Mouse (Mus musculus) kidney, embryonic 15.5 days (tissue): Measurements from ENCODE around the gene Cabcoco1. TPM values are rescaled to one million over a fixed set of nuclear protein-coding genes. Genes with fewer than 3 reads are reported as not detected.

Experiments used
- ATAC-seq: fragments of 200-750 bp; cut with Nextera tagmentation; replicated peaks from 2 replicates; pipeline ENCODE4 v1.8.0; 2017; ENCODE audit warnings: moderate TSS enrichment; ENCODE audit not compliant: low FRiP score
- H3K27ac ChIP-seq: fragments of 300-500 bp; sonication (generic); 2 replicates; pipeline ENCODE4 v1.5.1; 2015; ENCODE audit warnings: mild to moderate bottlenecking, inconsistent platforms
- H3K27me3 ChIP-seq: fragments of 300-500 bp; sonication (generic); 2 replicates; pipeline ENCODE4 v1.6.1; 2015; ENCODE audit warnings: inconsistent platforms
- H3K36me3 ChIP-seq: fragments of 300-500 bp; sonication (generic); 2 replicates; pipeline ENCODE4 v1.6.1; 2015; ENCODE audit warnings: inconsistent platforms
- H3K4me1 ChIP-seq: fragments of 300-500 bp; sonication (generic); 2 replicates; pipeline ENCODE4 v1.6.1; 2015; ENCODE audit warnings: inconsistent platforms
- H3K4me2 ChIP-seq: fragments of 300-500 bp; sonication (generic); 2 replicates; pipeline ENCODE4 v1.6.1; 2015; ENCODE audit warnings: moderate library complexity, mild to moderate bottlenecking, inconsistent platforms
- H3K4me3 ChIP-seq: fragments of 300-500 bp; sonication (generic); replicated peaks from 2 replicates; pipeline ENCODE4 v1.5.1; 2015; ENCODE audit warnings: mild to moderate bottlenecking, inconsistent platforms
- H3K9ac ChIP-seq: fragments of 300-500 bp; sonication (generic); 2 replicates; pipeline ENCODE4 v1.6.1; 2015; ENCODE audit warnings: mild to moderate bottlenecking, inconsistent platforms
- H3K9me3 ChIP-seq: fragments of 300-500 bp; sonication (generic); replicated peaks from 2 replicates; pipeline ENCODE4 v1.6.1; 2016; ENCODE audit warnings: inconsistent platforms
- WGBS: fragments of 180-500 bp; shearing (Covaris S2); methylation state at CpG from one replicate; pipeline ENCODE4 v1.1.7; 2015; ENCODE audit warnings: mixed read lengths; 5-methylcytosine and 5-hydroxymethylcytosine counted together
- polyA plus RNA-seq: library from polyadenylated mRNA; unstranded; fragments of >200 nt; fragmentation: Nextera tagmentation; extraction: Ambion mirVana; gene quantifications from 2 replicates; pipeline ENCODE4 v1.2.1, GENCODE M21; 2015

Gene Cabcoco1
- polyA plus RNA-seq, 1 experiment from 2014 or later = 6.4 TPM

DNA sequence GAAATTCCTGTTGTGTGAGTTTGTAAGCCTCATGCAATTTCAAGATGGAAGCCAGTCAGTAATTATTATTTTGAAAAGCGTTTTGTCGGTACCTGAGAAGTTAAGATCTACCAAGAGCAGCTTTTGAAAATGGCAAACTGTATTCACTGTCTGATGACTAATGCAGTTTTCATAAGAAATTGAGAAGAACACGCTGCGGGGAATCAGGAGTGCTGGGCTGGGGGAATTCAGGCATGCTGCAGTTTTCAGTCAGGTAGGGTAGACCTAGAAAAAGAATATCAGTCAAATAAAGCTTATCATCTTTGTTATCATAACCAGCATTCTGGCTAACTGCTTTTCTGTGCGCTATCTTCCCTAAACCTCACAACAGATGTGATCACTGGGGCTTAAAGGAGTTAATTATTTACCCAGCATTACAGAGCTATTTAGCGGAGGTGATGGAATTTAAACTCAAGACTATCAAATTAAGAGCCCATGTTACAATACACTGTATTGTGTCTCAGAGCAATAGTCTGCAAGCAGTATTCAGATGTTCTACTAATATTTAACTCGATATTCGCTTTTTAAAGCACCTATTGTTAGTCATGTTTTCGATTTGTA, 9.1 kb upstream of the Cabcoco1 start:
- Histone ChIP-seq H3K9ac (no peak overlapping the region), H3K4me1 (0 out of 2 replicates have a peak, but pooled peaks cover 7% of the 10 kb centered on the region), H3K27ac (peak overlapping the region; percentile 86), H3K9me3 (no peaks in the 10 kb centered on the region), H3K36me3 (no peaks in the 10 kb centered on the region), H3K4me2 (0 out of 2 replicates have a peak overlapping the region, but pooled peaks have one; percentile 18), H3K27me3 (no peaks in the 10 kb centered on the region), H3K4me3 (no peak overlapping the region)
- 64% methylated on average over 9 of the region's 9 CpGs for WGBS
- ATAC-seq = peak; percentile 92

DNA sequence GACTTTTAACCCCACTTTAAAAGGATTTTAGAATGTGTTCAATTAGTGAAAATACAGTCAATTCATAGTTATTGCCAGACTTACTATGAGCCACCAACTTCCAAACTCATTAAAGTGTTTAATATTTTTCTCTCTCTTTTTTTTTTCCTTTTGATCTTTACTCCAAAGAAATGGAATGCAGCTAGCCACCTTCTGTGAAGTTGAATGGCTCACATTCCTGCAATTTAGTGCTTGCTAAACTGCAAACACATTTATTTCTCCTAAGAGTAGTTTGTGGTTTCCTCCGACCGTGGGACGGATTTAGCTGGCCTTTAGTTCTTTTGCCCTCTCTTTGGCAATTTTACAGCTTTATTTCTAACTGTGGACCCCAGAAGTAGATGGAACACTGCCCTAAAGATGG, 1.4 kb upstream of the Cabcoco1 start:
- no peaks in the 10 kb centered on the region for H3K36me3 ChIP-seq
- peak overlapping the region; percentile 86; the same call in 1 of the 2 replicates for H3K27ac ChIP-seq
- 48% methylated on average over 3 of the region's 3 CpGs for WGBS
- no peak overlapping the region for H3K4me2 ChIP-seq
- H3K4me1 ChIP-seq = peaks cover 23% of the 10 kb centered on the region
- no peaks in the 10 kb centered on the region for H3K9me3 ChIP-seq
- H3K9ac ChIP-seq = no peak overlapping the region
- H3K27me3 ChIP-seq = no peaks in the 10 kb centered on the region
- ATAC-seq = no peak
- no peak overlapping the region for H3K4me3 ChIP-seq

DNA sequence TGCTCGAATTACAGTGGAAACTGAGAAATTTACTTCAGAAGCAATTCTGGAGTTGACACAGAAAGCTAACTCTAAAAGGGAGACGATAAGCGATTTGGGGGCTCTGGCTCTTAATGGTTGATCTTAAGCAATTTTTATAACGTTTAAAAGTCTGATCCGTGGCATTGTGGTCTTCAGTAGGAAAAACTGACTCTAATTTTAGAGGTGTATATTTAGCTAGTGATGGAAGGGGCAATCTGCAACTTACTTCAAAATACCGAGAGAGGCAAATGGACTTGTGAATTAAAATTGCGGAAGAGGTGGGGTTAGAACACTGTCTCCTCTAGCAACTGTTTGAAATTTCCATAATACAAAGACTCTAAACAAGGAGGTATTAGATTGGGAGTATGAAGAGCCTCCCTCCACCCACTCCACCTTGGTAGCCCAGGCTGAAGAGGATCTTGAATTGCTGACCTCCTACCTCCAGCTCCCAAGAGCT, 286 bp upstream of the Cabcoco1 start:
- ATAC-seq = no peak
- peak overlapping the region; percentile 32; the same call in 1 of the 2 replicates for H3K9ac ChIP-seq
- no peaks in the 10 kb centered on the region for H3K9me3 ChIP-seq
- no peaks in the 10 kb centered on the region for H3K36me3 ChIP-seq
- peak overlapping the region; percentile 74 for H3K4me2 ChIP-seq
- H3K27me3 ChIP-seq = no peaks in the 10 kb centered on the region
- H3K4me3 ChIP-seq = peak overlapping the region; percentile 49
- H3K27ac ChIP-seq = peak overlapping the region; percentile 86
- WGBS = 34% methylated on average over 7 of the region's 7 CpGs
- H3K4me1 ChIP-seq = peaks cover 23% of the 10 kb centered on the region

DNA sequence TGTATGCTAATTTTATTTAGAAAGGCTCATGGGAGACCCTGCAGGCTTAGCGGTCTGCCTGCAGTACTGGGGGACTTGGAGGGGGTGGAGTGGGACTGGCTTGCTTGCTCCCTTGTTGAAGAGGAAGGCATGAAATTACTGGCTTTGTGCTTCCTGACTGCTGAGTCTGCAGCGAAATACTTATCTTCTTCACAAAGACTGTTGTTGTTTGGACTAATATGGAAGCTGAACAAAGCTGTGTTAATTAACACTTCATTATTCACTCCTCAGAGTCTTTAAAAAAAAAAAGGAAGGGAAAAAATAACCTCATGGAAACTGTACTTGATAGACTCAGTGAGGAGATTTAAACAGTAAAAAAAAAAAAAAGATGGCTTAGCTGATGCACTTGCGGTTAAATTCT, 1.1 kb downstream of the Cabcoco1 start:
- peak overlapping the region; percentile 74; the same call in 1 of the 2 replicates for H3K4me2 ChIP-seq
- H3K9ac ChIP-seq = no peak overlapping the region
- 71% methylated on average over 3 of the region's 3 CpGs for WGBS
- no peak overlapping the region for H3K27ac ChIP-seq
- ATAC-seq = no peak
- no peaks in the 10 kb centered on the region for H3K27me3 ChIP-seq
- H3K4me3 ChIP-seq = no peak overlapping the region
- no peaks in the 10 kb centered on the region for H3K36me3 ChIP-seq
- no peaks in the 10 kb centered on the region for H3K9me3 ChIP-seq
- H3K4me1 ChIP-seq = peaks cover 23% of the 10 kb centered on the region

DNA sequence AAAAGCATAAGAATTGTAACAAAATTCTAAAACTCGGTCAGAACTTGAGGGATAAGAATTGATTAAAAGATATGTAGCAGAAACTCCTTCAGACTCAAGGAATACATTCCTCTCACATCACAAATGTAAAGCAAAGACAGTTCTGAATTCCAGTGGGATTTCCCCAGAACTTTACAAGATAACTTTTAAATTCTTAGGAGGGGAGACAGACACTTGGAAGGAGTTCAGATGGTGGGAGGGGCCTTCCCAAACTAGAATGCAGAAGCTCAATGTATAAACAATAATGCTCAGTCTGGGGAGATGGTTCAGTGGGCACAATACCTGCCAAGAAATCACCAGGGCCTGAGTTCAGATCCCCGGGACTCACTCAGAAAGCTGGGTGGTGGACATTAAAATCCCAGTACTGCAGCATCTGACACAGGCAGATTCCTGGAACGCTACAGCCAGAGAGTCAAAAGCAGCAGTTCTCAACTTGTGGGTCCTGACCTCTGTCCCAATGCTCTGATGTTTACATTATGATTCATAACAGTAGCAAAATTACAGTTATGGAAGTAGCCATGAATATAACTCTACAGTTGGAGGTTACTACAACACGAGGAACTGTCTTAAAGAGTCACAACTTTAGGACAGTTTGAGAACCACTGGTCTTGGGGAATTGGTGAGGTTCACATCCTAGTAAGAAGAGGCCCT, 4.3 kb downstream of the Cabcoco1 start:
- H3K9me3 ChIP-seq = no peaks in the 10 kb centered on the region
- H3K27me3 ChIP-seq = no peaks in the 10 kb centered on the region
- H3K4me1 ChIP-seq = peaks cover 17% of the 10 kb centered on the region
- no peak overlapping the region for H3K4me2 ChIP-seq
- H3K27ac ChIP-seq = no peak overlapping the region
- no peak overlapping the region for H3K9ac ChIP-seq
- H3K4me3 ChIP-seq = no peak overlapping the region
- no peak for ATAC-seq
- no peaks in the 10 kb centered on the region for H3K36me3 ChIP-seq
- WGBS = 66% methylated on average over 4 of the region's 4 CpGs

DNA sequence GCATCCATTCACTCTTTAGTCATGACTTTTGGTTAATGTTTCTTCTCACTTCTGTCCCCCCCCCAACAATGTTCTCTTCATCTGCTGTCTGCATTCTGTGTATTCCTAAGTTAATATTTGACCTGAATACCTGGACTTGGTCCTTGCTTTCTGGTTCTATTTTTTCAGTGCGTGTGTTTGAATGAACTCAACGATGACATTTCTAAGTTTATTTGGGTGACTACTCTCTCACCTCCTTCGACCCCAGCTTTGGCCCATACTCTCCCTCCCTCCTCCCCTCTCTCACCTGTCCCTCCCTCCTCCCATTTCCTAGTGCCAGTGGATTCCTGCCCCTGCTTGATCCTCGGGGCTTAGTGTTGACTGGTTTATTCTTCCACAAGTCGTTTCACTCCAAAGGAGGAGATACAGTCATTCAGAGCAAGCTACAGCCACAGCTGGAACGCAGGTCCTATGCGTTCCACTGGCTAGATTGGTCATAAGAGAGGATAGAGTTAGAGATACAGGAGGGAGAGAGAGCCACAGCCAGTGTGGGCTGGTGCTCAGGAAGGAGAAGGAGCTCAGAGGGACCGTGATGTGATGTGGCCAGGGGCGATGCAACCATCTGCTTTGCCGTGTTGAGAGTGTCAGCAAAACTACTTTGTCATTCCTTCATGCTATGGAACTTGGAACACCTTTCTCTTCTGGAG, 12.2 kb downstream of the Cabcoco1 start:
- Histone ChIP-seq H3K36me3 (no peaks in the 10 kb centered on the region), H3K27me3 (no peaks in the 10 kb centered on the region), H3K9me3 (no peaks in the 10 kb centered on the region), H3K27ac (0 out of 2 replicates have a peak overlapping the region, but pooled peaks have one; percentile 1), H3K4me1 (peaks cover 9% of the 10 kb centered on the region), H3K4me3 (no peak overlapping the region), H3K4me2 (no peak overlapping the region), H3K9ac (no peak overlapping the region)
- 60% methylated on average over 10 of the region's 10 CpGs for WGBS
- peak; percentile 69 for ATAC-seq

DNA sequence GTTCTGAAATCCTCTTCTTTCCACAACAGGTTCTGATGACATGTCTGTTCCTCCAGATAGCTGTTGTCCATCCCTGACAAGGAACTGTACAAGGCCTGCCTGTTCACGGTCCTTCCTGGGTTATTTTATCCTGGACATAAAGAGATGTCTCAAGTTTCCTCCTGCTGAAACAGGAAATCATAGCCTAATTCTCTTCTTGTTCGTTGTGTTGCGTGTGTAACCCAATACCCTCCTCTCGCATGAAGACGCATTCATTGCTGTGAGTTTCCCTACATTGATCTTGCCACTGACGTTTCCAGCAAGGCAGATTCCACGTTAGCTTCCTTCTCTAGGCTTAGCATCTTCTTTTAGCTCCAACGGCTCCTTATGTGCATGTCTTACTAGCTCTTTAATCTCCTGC, 12.7 kb downstream of the Cabcoco1 start:
- WGBS = 19% methylated on average over 8 of the region's 8 CpGs
- H3K4me1 ChIP-seq = peaks cover 9% of the 10 kb centered on the region
- 0 out of 2 replicates have a peak overlapping the region, but pooled peaks have one; percentile 1 for H3K27ac ChIP-seq

DNA sequence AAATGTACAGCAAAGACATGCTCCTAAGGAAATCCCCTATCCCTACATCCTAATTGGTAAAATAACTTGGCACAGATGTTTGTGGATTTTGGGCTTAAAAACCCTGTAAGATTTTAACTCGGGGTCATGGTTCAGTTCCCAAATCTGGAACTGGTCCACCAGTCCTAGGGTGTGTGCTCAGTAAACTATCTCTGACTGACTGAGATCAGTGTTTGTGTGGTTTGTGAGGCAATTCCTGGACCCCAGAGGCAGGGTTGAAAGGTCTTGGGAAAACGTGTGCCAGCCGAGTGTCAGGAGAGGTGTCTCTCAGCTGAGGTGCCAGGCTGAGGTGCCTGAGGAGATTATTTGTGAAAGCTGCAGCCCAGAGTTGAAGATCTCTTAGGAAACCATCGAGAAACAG, 19.6 kb downstream of the Cabcoco1 start:
- H3K4me2 ChIP-seq = no peak overlapping the region
- ATAC-seq = no peak
- H3K36me3 ChIP-seq = no peaks in the 10 kb centered on the region
- no peaks in the 10 kb centered on the region for H3K27me3 ChIP-seq
- no peak overlapping the region for H3K27ac ChIP-seq
- WGBS = 73% methylated on average over 4 of the region's 4 CpGs
- H3K9me3 ChIP-seq = no peaks in the 10 kb centered on the region
- no peak overlapping the region for H3K4me3 ChIP-seq
- H3K4me1 ChIP-seq = 0 out of 2 replicates have a peak, but pooled peaks cover 2% of the 10 kb centered on the region
- no peak overlapping the region for H3K9ac ChIP-seq

More for the DNA sequence above, 12.7 kb downstream of the Cabcoco1 start:
- H3K27me3 ChIP-seq = no peaks in the 10 kb centered on the region
- no peak overlapping the region for H3K4me2 ChIP-seq
- H3K9me3 ChIP-seq = no peaks in the 10 kb centered on the region
- no peak overlapping the region for H3K4me3 ChIP-seq
- no peak overlapping the region for H3K9ac ChIP-seq
- H3K36me3 ChIP-seq = no peaks in the 10 kb centered on the region
- ATAC-seq = no peak

DNA sequence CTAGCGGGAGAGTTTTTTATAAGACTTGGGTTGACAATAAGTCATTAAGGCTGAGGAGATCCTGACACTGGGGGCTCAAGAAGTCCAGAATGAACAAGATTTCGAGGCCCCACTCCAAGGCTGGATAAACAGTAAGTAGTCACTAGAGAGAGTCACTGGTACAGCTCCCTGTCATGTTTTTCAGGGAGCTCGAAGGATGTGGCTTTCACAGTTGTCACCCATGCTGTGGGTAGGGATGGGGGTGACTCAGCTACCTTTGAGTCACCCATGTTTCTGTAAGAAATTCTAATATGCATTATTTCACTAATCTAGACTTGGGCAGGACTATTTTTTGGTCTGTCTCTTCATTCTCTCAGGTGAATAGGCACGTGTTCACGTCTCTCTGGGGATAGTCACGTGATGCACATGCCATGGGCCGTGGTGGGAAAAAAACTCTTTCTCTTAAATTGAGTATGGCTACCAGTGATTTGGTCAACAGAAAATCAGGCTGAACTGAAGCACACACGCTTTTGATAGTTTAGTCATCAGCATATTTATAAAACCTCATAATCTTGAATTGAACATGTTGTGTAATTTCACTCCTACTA, 29.2 kb downstream of the Cabcoco1 start:
- no peak for ATAC-seq
- H3K4me2 ChIP-seq = no peak overlapping the region
- no peak overlapping the region for H3K9ac ChIP-seq
- H3K27ac ChIP-seq = no peak overlapping the region
- H3K4me3 ChIP-seq = no peak overlapping the region
- H3K36me3 ChIP-seq = no peaks in the 10 kb centered on the region
- H3K9me3 ChIP-seq = no peaks in the 10 kb centered on the region
- WGBS = 80% methylated on average over 8 of the region's 8 CpGs
- H3K4me1 ChIP-seq = no peaks in the 10 kb centered on the region
- H3K27me3 ChIP-seq = no peaks in the 10 kb centered on the region

DNA sequence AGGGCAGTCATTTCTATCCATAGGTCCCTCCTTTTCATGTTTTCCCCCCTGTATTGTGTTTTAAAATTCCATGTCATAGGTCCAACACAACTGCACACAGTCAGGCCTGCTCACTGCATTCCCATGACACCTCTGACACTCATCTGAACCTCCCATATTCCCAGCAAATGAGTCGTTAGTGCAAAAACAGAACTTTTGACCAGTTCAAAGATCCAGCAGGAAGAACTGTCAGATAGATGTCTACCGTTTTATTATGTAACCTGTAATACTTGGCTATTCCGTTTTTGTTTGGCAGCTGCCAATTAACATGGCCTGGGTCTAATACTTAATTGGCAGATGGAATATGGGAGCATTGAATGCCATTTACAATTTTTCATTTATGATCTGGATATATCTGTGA, 34.0 kb downstream of the Cabcoco1 start:
- Histone ChIP-seq H3K27ac (no peak overlapping the region), H3K4me2 (no peak overlapping the region)
- 82% methylated on average over 3 of the region's 3 CpGs for WGBS

DNA sequence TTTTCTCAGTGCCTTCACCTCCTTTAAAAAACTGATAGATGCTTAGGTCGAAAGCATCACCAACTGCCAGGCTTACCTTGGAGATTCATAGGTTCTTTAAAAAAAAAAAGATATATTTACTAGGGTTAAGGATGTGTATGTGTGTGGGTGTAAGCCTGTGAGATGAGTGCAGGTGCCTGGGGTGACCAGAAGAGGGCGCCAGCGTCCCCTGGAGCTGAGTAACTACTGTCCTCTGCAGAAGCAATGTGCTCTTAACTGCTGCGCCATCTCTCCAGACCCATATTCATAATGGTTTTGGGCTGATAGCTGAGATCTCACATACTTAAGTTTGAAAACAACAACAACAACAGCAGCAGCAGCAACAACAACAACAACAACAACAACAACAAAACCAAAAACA, 35.5 kb downstream of the Cabcoco1 start:
- Histone ChIP-seq H3K9ac (no peak overlapping the region), H3K27me3 (no peaks in the 10 kb centered on the region), H3K27ac (no peak overlapping the region), H3K4me2 (no peak overlapping the region), H3K4me3 (no peak overlapping the region), H3K36me3 (no peaks in the 10 kb centered on the region), H3K9me3 (no peaks in the 10 kb centered on the region; the same call in 1 of the 2 replicates), H3K4me1 (no peaks in the 10 kb centered on the region)
- WGBS = 88% methylated on average over 4 of the region's 4 CpGs
- ATAC-seq = no peak

More for the DNA sequence above, 34.0 kb downstream of the Cabcoco1 start:
- no peaks in the 10 kb centered on the region; the same call in 1 of the 2 replicates for H3K9me3 ChIP-seq
- no peaks in the 10 kb centered on the region for H3K4me1 ChIP-seq
- ATAC-seq = no peak
- H3K27me3 ChIP-seq = no peaks in the 10 kb centered on the region
- H3K9ac ChIP-seq = no peak overlapping the region
- no peak overlapping the region for H3K4me3 ChIP-seq
- H3K36me3 ChIP-seq = no peaks in the 10 kb centered on the region
